Mouse (Mus musculus): Measurements from ENCODE around the gene Tmub2. TPM values are rescaled to one million over a fixed set of nuclear protein-coding genes. Genes with fewer than 3 reads are reported as not detected.

Tmub2 gene
- polyA plus RNA-seq (2015; fragmentation: Nextera tagmentation; extraction: Ambion mirVana): 26.3 and 27.0 TPM in 2 replicates

DNA sequence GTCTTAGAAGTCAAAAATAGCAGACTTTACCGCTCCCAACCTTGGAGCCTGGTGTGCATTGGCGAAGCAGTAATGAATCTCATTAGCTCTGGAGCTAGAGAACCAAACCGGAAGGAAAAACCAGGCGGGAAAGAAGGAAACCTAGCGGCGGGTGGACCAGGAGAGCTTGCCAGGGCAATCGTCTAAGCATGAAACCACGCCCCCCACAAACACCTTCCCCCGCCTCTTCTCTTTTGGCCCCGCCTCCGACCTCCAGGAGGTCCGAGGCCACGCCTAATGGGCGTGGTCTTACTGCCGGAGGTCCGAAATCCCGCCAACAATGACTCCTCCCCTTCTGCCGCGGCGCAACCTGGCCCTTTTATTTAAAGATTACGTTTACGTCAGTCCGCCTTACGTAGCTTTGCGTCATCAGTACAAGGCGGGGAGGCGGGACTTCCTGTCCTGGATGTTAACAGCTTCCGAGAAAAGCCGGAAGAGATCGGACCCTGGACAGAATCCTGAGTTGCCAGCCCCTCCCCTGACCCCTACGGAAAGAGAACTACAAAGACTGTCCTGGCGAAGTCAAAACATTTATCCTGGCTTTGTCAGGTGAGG is at the start of gene Tmub2:
Gene Tmub2 (plus strand): TSS at position 431 of the 594 bp plus-strand sequence.

DNA sequence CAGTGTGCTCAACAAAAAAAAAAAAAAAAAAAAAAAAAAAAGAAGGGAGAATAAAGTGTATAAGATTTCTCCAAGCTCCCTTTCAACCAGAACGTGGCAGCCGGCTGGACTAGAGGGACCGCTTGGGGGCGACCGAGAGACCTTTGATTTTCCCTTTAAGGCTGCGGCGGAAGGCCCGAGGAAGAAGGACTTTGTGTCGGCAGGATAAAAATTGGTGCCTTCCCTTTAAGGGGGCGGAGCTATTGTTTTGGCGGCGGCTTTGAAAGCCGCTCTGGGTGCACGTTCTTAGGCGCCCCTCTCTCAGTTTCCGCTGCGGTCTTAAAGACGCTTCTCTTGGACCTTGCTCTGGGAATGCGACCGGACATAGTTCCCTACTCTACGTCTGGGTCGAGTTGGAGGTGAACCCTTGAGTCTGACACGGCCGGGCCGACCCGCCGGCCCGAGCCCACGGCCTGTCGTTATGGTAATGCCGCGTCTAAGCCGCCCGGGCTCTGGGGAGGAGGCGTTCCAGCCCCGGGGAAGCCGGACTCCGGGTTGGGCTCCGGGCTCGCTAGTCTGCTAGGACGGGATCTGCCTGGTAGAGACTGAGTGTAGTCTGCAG is 36.0 kb upstream of the Tmub2 start, which contains the start of gene BC030867:
Gene BC030867 (plus strand): TSS at position 253 of the 601 bp plus-strand sequence.

DNA sequence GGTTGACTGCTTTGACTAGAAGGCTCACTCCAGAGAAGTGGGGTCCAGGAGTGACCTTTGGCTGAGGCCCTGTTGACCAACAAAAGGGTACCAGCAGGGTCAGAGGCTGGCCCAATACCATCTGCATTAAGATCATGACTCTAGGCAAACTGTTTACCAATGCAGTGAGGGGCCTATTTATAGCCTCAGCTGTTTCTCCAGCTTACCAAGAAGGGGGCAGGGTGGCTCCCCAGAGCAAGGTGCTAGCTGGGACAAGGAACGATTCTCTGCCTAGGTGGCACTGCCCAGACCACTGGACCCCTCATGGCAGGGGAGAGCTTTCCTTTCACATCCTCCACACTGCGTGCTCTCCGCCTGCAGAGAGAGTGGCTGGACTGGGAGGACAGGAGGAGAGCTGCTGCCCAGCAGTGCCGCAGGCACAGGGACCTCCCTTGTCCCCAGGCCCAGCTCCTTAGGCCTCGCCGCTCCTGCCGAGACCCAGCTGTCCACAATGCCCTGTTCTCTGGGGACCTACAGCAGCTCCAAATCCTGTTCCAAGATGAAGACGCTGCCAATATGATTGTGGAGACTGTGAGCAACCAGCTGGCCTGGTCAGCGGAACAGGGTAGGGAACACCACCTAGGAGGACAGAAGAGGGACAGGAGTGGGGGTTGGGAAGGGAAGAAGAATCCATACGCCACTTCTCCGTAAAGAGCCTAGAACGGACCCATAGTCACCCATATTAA is 16.0 kb upstream of the Tmub2 start, which contains the start of gene Asb16:
Gene Asb16 (plus strand): TSS at position 224 of the 725 bp plus-strand sequence.

DNA sequence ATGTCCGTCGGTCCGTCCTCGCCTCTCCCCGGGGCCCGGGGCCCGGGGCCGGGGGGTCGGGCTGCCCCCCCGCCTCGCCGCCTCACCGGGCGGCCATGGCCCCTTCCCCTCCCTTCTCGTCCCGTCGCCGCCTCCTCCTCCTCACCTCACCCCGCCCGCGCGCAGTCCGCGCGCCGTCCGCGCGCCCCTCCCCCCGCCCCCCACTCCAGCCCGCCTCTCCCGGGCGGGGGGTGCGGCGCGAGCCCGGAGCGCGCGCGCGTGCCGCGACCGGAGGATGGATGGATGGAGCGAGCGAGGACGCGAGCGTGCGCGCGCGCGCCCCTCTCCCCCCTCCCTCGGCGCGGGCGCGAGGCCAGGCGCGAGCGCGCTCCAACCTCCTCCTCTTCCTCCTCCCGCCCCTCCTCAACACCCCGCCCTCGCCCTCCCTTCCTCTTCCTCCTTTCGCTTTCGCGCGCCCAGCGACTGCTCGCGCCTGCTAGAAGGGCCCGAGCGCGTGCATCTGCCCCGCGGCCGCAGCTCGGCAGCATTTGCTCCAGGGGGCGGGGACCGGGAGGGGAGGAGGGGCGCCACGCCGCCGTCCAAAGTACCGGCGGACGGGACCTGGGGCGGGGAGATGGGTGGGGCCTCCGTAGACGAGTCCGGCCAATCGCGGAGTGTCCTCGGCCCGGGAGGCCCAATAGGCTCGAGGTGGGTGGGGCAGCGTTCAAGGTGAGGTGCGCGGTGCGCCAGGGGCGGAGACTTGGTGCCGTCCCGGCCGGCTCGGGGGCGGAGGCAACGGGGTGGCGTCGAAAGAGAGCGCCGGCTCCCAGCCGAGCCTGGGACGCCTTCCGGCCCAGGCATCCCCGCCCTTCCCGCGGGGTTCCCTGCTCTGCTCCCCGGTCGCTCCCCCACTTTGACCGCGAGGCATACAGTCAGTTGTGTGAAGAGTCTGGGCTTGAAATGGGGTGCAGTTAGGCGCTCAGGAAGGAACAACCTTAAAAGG is 12.1 kb downstream of the Tmub2 start, which contains the start of gene Atxn7l3:
Gene Atxn7l3 (minus strand): TSS at position 141 of the 982 bp plus-strand sequence.

DNA sequence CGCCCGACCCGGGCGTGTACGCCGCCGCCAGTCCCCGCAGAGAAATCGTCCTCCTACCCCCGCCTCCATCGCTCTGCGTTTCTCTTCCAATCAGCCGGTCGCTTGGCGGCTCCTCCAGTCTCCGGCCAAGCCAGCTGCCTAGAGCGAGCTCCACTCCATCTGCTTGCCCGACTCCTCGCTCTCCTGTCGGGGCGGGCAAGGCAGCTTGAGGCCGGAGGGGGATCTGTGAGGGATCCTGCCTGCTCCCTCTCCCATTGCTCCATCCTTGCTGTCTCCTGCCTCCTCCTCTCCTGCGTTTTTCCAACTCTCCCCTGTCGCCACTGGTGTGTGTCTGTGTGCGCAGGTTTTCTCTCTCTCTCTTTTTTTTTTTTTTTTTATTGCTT is 34.7 kb downstream of the Tmub2 start, which contains the start of gene Ubtf:
Gene Ubtf (minus strand): TSS at position 333 of the 383 bp plus-strand sequence.

Other genes starting within 250 kb of the Tmub2 start
- 13.1 and 19.0 TPM in 2 replicates for gene Cd300lg, start 243.4 kb upstream of the Tmub2 start, polyA plus RNA-seq (2015; fragmentation: Nextera tagmentation; extraction: Ambion mirVana)
- gene Mpp2, start 196.4 kb upstream of the Tmub2 start, polyA plus RNA-seq (2015; fragmentation: Nextera tagmentation; extraction: Ambion mirVana): 0.85 and 0.99 TPM in 2 replicates
- gene Ppy, start 183.6 kb upstream of the Tmub2 start, polyA plus RNA-seq (2015; fragmentation: Nextera tagmentation; extraction: Ambion mirVana): not detected in 2 replicates
- not detected in 2 replicates for gene Pyy, start 177.1 kb upstream of the Tmub2 start, polyA plus RNA-seq (2015; fragmentation: Nextera tagmentation; extraction: Ambion mirVana)
- not detected in 2 replicates for gene Nags, start 139.4 kb upstream of the Tmub2 start, polyA plus RNA-seq (2015; fragmentation: Nextera tagmentation; extraction: Ambion mirVana)
- gene Tmem101, start 128.5 kb upstream of the Tmub2 start, polyA plus RNA-seq (2015; fragmentation: Nextera tagmentation; extraction: Ambion mirVana): 17.9 and 19.3 TPM in 2 replicates
- 91.9 and 96.3 TPM in 2 replicates for gene Lsm12, start 99.6 kb upstream of the Tmub2 start, polyA plus RNA-seq (2015; fragmentation: Nextera tagmentation; extraction: Ambion mirVana)
- gene G6pc3, start 95.3 kb upstream of the Tmub2 start, polyA plus RNA-seq (2015; fragmentation: Nextera tagmentation; extraction: Ambion mirVana): 13.2 and 16.3 TPM in 2 replicates
- gene Hdac5, start 54.8 kb upstream of the Tmub2 start, polyA plus RNA-seq (2015; fragmentation: Nextera tagmentation; extraction: Ambion mirVana): 51.9 and 58.9 TPM in 2 replicates
- gene BC030867, start 36.0 kb upstream of the Tmub2 start, polyA plus RNA-seq (2015; fragmentation: Nextera tagmentation; extraction: Ambion mirVana): 1.8 and 2.6 TPM in 2 replicates
- gene Asb16, start 16.2 kb upstream of the Tmub2 start, polyA plus RNA-seq (2015; fragmentation: Nextera tagmentation; extraction: Ambion mirVana): 1.6 and 2.5 TPM in 2 replicates
- gene Atxn7l3, start 11.7 kb downstream of the Tmub2 start, polyA plus RNA-seq (2015; fragmentation: Nextera tagmentation; extraction: Ambion mirVana): 5.4 and 6.3 TPM in 2 replicates
- 40.6 and 45.3 TPM in 2 replicates for gene Ubtf, start 34.8 kb downstream of the Tmub2 start, polyA plus RNA-seq (2015; fragmentation: Nextera tagmentation; extraction: Ambion mirVana)
- 1.1 TPM in 2 replicates for gene Slc4a1, start 81.3 kb downstream of the Tmub2 start, polyA plus RNA-seq (2015; fragmentation: Nextera tagmentation; extraction: Ambion mirVana)
- gene Rundc3a, start 108.5 kb downstream of the Tmub2 start, polyA plus RNA-seq (2015; fragmentation: Nextera tagmentation; extraction: Ambion mirVana): 1.3 TPM in 2 replicates
- 102 and 117 TPM in 2 replicates for gene Slc25a39, start 123.0 kb downstream of the Tmub2 start, polyA plus RNA-seq (2015; fragmentation: Nextera tagmentation; extraction: Ambion mirVana)
- 149 and 170 TPM in 2 replicates for gene Grn, start 145.4 kb downstream of the Tmub2 start, polyA plus RNA-seq (2015; fragmentation: Nextera tagmentation; extraction: Ambion mirVana)
- 4.9 and 7.7 TPM in 2 replicates for gene Fam171a2, start 162.8 kb downstream of the Tmub2 start, polyA plus RNA-seq (2015; fragmentation: Nextera tagmentation; extraction: Ambion mirVana)
- gene Itga2b, start 185.2 kb downstream of the Tmub2 start, polyA plus RNA-seq (2015; fragmentation: Nextera tagmentation; extraction: Ambion mirVana): 7.5 and 8.0 TPM in 2 replicates